Mouse (Mus musculus): ENCODE measurements around the gene Apobec1.

DNA sequence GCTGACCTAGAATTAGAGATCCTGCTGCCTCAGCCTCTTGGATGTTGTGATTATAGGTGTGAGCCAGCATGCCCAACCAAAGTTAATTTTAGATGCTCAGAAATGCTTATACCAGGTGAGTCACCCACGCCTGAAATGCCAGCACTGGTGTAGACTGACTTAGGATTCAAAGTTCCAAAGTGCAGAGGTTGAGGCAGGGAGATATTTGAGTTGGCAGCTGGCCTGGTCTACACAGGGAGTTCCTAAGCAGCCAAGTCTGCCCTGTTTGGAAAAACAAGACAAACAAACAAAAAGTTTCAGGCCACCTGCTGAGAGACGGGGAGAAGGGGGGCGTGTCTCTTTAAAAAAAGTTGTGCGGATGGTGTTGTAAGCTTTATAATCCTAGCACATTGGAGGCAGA is 22.9 kb upstream of the Apobec1 start:
- TF ChIP-seq CTCF (IDR thresholded peaks at IDR 0.05; ENCODE audit: borderline replicate concordance, insufficient read depth, low read depth, low read length) (no peak), POLR2A (IDR thresholded peaks at IDR 0.05; ENCODE audit: borderline replicate concordance, insufficient read depth, low read length) (no peak)

All from cerebellum, adult 2 months (tissue).